Mouse (Mus musculus) gastrocnemius, adult 8-10 months (tissue): ENCODE measurements around the gene Grn. TPM values are rescaled to one million over a fixed set of nuclear protein-coding genes. Genes with fewer than 3 reads are reported as not detected.

Source experiments
- DNase-seq, 2 experiments: peaks; one replicate each; pipeline ENCODE4 v3.0.0; 2022; ENCODE audit warnings: low spot score in 2 of 2
- microRNA-seq: library from miRNA; unstranded; fragments of <30 nt; microRNA quantifications from one replicate; pipeline ENCODE4 v1.2.0, GENCODE M21; 2022
- total RNA-seq, 4 experiments: library from RNA; stranded (reverse); gene quantifications; 2 replicates each; pipeline ENCODE4 v1.2.4; 2022

Gene Grn
- total RNA-seq, 4 experiments from 2014 or later = 12.2 to 21.8 (median 17.0) TPM

- DNase-seq = no peak
Measured at GRCm38 (mm10) chr11:102469648-102470357, 39.7 kb downstream of the Grn start, which contains the start of gene Itga2b. Gene Itga2b (minus strand): TSS chr11:102470122.

- no peak for DNase-seq
Measured at GRCm38 (mm10) chr11:102475027-102475426, 44.9 kb downstream of the Grn start.

GRCm38 (mm10) chr11:102478671-102479070 lies 48.6 kb downstream of the Grn start:
- no peak for DNase-seq

- DNase-seq = no peak
Measured at GRCm38 (mm10) chr11:102479581-102479980, 49.5 kb downstream of the Grn start.

- DNase-seq = no peak
Measured at GRCm38 (mm10) chr11:102480111-102480510, 50.0 kb downstream of the Grn start.

GRCm38 (mm10) chr11:102480897-102481296 lies 50.8 kb downstream of the Grn start:
- DNase-seq = no peak

- DNase-seq = no peak
Measured at GRCm38 (mm10) chr11:102481779-102482178, 51.7 kb downstream of the Grn start.

Small RNA genes within 50 kb of the gene (microRNA-seq; reads per million reads assigned to microRNA genes)
- gene Mir6930 = not detected

Other genes with a start within 250 kb of the Grn start
- gene Lsm12, start 245.0 kb upstream of the Grn start, total RNA-seq = 100 to 1,000 TPM; 108 to 127 (median 111) TPM
- 10 to 100 TPM; 61.5 to 73.2 (median 63.8) TPM for gene G6pc3, start 240.7 kb upstream of the Grn start, total RNA-seq
- gene Hdac5, start 200.1 kb upstream of the Grn start, total RNA-seq = 10 to 100 TPM; 77.5 to 86.2 (median 83.2) TPM
- not detected for gene BC030867, start 181.4 kb upstream of the Grn start, total RNA-seq
- gene Asb16, start 161.6 kb upstream of the Grn start, total RNA-seq = 10 to 100 TPM; 92.5 to 99.3 (median 93.6) TPM
- gene Tmub2, start 145.4 kb upstream of the Grn start, total RNA-seq = 10 to 100 TPM; 14.7 to 15.8 (median 15.0) TPM
- gene Atxn7l3, start 133.7 kb upstream of the Grn start, total RNA-seq = 10 to 100 TPM in 3 of 4 experiments, 1 to 10 TPM in 1; 9.3 to 14.5 (median 11.1) TPM
- gene Ubtf, start 110.6 kb upstream of the Grn start, total RNA-seq = 10 to 100 TPM; 31.5 to 41.6 (median 38.2) TPM
- gene Slc4a1, start 64.1 kb upstream of the Grn start, total RNA-seq = 1 to 10 TPM in 1 of 4 experiments, not detected in 3; 1.0 TPM
- gene Rundc3a, start 36.9 kb upstream of the Grn start, total RNA-seq = under 1 TPM in 1 of 4 experiments, not detected in 3; 0.21 TPM
- 10 to 100 TPM; 61.2 to 72.2 (median 66.7) TPM for gene Slc25a39, start 22.4 kb upstream of the Grn start, total RNA-seq
- 1 to 10 TPM in 3 of 4 experiments, under 1 TPM in 1; 0.97 to 1.5 (median 1.2) TPM for gene Fam171a2, start 17.4 kb downstream of the Grn start, total RNA-seq
- gene Itga2b, start 39.8 kb downstream of the Grn start, total RNA-seq = 1 to 10 TPM in 1 of 4 experiments, under 1 TPM in 2, not detected in 1; 0.63 to 2.0 (median 0.72) TPM
- 10 to 100 TPM; 17.7 to 24.0 (median 22.8) TPM for gene Gpatch8, start 126.1 kb downstream of the Grn start, total RNA-seq
- gene Gm11627, start 149.1 kb downstream of the Grn start, total RNA-seq = under 1 TPM in 1 of 4 experiments, not detected in 3; 0.80 TPM
- gene Fzd2, start 174.1 kb downstream of the Grn start, total RNA-seq = 1 to 10 TPM in 3 of 4 experiments, under 1 TPM in 1; 0.75 to 1.3 (median 1.1) TPM
- gene Meioc, start 233.4 kb downstream of the Grn start, total RNA-seq = not detected